14 mouse cellular contexts compared by ENCODE assay signal in genomic region chr11:96350791-96351190, GRCm38 (mm10). TPM values are rescaled to one million over a fixed set of nuclear protein-coding genes. Genes with fewer than 3 reads are reported as not detected.
A peak's percentile ranks its signal among the peaks of the same experiment; 100 is the strongest.
DNase-seq lines count a peak whose midpoint lies in the region; ATAC-seq and TF ChIP-seq lines count a peak whose summit lies in the region.
"Had no signal": no experiment of that assay in that cellular context is flagged by ENCODE, and none has a peak within 500 bp of the region (broad histone marks: within the 10 kb centered on the region; RNA-seq: fewer than 3 reads in every experiment).

No protein-coding gene starts in this region.

- no peaks in the 10 kb centered on the region for H3K9me3 ChIP-seq in kidney, postnatal 0 days (replicated peaks; ENCODE audit: low read length)
- no peaks in the 10 kb centered on the region for H3K9me3 ChIP-seq in hindbrain, postnatal 0 days (ENCODE audit: low read length)
- H3K9me3 ChIP-seq: embryonic facial prominence, embryonic 15.5 days; G1E had no signal

- no peak for TF ChIP-seq POLR2A in small intestine, adult 2 months (IDR thresholded peaks at IDR 0.05; ENCODE audit: low read depth, low read length)

- H3K4me3 ChIP-seq in kidney, postnatal 0 days (replicated peaks; ENCODE audit: low read depth, low read length), result no peak overlapping the region; the same call in 1 of the 2 replicates
- no peak overlapping the region for H3K4me3 ChIP-seq in hindbrain, postnatal 0 days (ENCODE audit: low read length)
- H3K4me3 ChIP-seq in small intestine, adult 2 months (ENCODE audit: low read depth, low read length), result no peak overlapping the region
- H3K4me3 ChIP-seq: embryonic facial prominence, embryonic 15.5 days had no signal

- no peak for ATAC-seq in kidney, postnatal 0 days (replicated peaks; ENCODE audit: low FRiP score, low read depth)
- no peak for ATAC-seq in hindbrain, postnatal 0 days

- H3K4me2 ChIP-seq in kidney, postnatal 0 days (ENCODE audit: low read length), result peak overlapping the region; percentile 92
- H3K4me2 ChIP-seq in hindbrain, postnatal 0 days (ENCODE audit: low read depth, low read length), result peak overlapping the region; percentile 59
- H3K4me2 ChIP-seq: embryonic facial prominence, embryonic 15.5 days had no signal

- intact Hi-C loops in left cerebral cortex, postnatal 4 days (cut with DNase I), result no loop called here

- peak overlapping the region; percentile 98 for H3K27ac ChIP-seq in kidney, postnatal 0 days
- H3K27ac ChIP-seq in hindbrain, postnatal 0 days, result peak overlapping the region; percentile 91
- H3K27ac ChIP-seq in small intestine, adult 2 months (ENCODE audit: insufficient read depth, low read depth, low read length), result peak overlapping the region; percentile 35; the same call in 1 of the 2 replicates
- H3K27ac ChIP-seq: embryonic facial prominence, embryonic 15.5 days had no signal

- DNase-seq in adrenal gland, adult (ENCODE audit: inconsistent age in 2 of 2, low spot score in 1 of 2), result peak; percentile 25 to 73
- DNase-seq in adrenal gland, postnatal 10 days, result no peak
- peak; percentile 1 for DNase-seq in kidney, postnatal 0 days (ENCODE audit: low spot score)
- DNase-seq in kidney, postnatal 25 days, result no peak
- DNase-seq in hindbrain, postnatal 0 days (ENCODE audit: low spot score), result no peak
- no peak for DNase-seq in left cerebral cortex, postnatal 4 days
- no peak for DNase-seq in left cerebral cortex, adult 11 months (ENCODE audit: low spot score)
- DNase-seq: right cerebral cortex, postnatal 14 days had no signal

- H3K4me1 ChIP-seq in kidney, postnatal 0 days (replicated peaks; ENCODE audit: insufficient read depth, low read length), result peaks cover 42% of the 10 kb centered on the region
- H3K4me1 ChIP-seq in hindbrain, postnatal 0 days (ENCODE audit: insufficient read depth, low read length), result no peaks in the 10 kb centered on the region
- no peaks in the 10 kb centered on the region; the same call in 1 of the 2 replicates for H3K4me1 ChIP-seq in small intestine, adult 2 months (ENCODE audit: control insufficient read depth, insufficient read depth, insufficient read length, low read length)

- peak overlapping the region; percentile 99; the same call in 1 of the 2 replicates for H3K9ac ChIP-seq in kidney, postnatal 0 days (ENCODE audit: low read depth, low read length)
- H3K9ac ChIP-seq in hindbrain, postnatal 0 days (replicated peaks; ENCODE audit: low read length), result peak overlapping the region; percentile 30; the same call in 1 of the 2 replicates
- H3K9ac ChIP-seq: embryonic facial prominence, embryonic 15.5 days had no signal

- H3K27me3 ChIP-seq in kidney, postnatal 0 days (ENCODE audit: insufficient read depth, low read length), result no peaks in the 10 kb centered on the region
- H3K27me3 ChIP-seq in hindbrain, postnatal 0 days (ENCODE audit: insufficient read depth, low read length), result peaks cover 65% of the 10 kb centered on the region
- peaks cover 41% of the 10 kb centered on the region for H3K27me3 ChIP-seq in small intestine, adult 2 months (ENCODE audit: control insufficient read depth, insufficient read depth, low read length)

- no peak for TF ChIP-seq CTCF in kidney, postnatal 0 days (IDR thresholded peaks at IDR 0.05; ENCODE audit: low read depth)
- TF ChIP-seq CTCF in hindbrain, postnatal 0 days (IDR thresholded peaks at IDR 0.05; ENCODE audit: low read depth), result no peak
- no peak for TF ChIP-seq CTCF in small intestine, adult 2 months (IDR thresholded peaks at IDR 0.05; ENCODE audit: extremely low read depth, insufficient read length, insufficient replicate concordance, low read depth, low read length)

- WGBS in kidney, postnatal 0 days, result 43% methylated on average over 2 of the region's 2 CpGs
- 23% methylated on average over 2 of the region's 2 CpGs for WGBS in hindbrain, postnatal 0 days
- 70% methylated on average over 2 of the region's 2 CpGs for WGBS in small intestine, adult 2 months

- H3K36me3 ChIP-seq in kidney, postnatal 0 days (ENCODE audit: insufficient read depth, low read length), result peaks cover 10% of the 10 kb centered on the region
- H3K36me3 ChIP-seq in hindbrain, postnatal 0 days (ENCODE audit: insufficient read depth, low read length), result no peaks in the 10 kb centered on the region
- H3K36me3 ChIP-seq in small intestine, adult 2 months (ENCODE audit: control insufficient read depth, insufficient read depth, low read length), result no peaks in the 10 kb centered on the region; the same call in 1 of the 2 replicates
- H3K36me3 ChIP-seq: embryonic facial prominence, embryonic 15.5 days; G1E had no signal

RNA-seq across cellular contexts. Expression of gene Hoxb2, which starts 0.5 kb away (rescaled TPM):
- 10 to 100 TPM; 16.3 to 16.7 TPM for total RNA-seq in adrenal gland, postnatal 10 days (2021)
- 38.0 and 42.3 TPM in 2 replicates for polyA plus RNA-seq in kidney, postnatal 0 days (2015; fragmentation: Nextera tagmentation; extraction: Ambion mirVana)
- total RNA-seq in hindbrain, postnatal 0 days (2014; rRNA removed), result 35.4 and 36.4 TPM in 2 replicates
- polyA plus RNA-seq in hindbrain, postnatal 0 days (2015; fragmentation: Nextera tagmentation; extraction: Ambion mirVana), result 11.6 and 13.1 TPM in 2 replicates
- polyA plus RNA-seq in small intestine, adult 2 months (2012; rRNA removed), result 9.9 TPM in 2 replicates
- not detected for total RNA-seq in left cerebral cortex, postnatal 4 days (2021)
- total RNA-seq: left cerebral cortex, postnatal 25 days had no signal
- polyA plus RNA-seq: G1E had no signal

RNA-seq across cellular contexts. Expression of gene Hoxb1, which starts 14.8 kb away (rescaled TPM):
- not detected for total RNA-seq in adrenal gland, postnatal 10 days (2021)
- polyA plus RNA-seq in kidney, postnatal 0 days (2015; fragmentation: Nextera tagmentation; extraction: Ambion mirVana), result 0.13 and 0.37 TPM in 2 replicates
- total RNA-seq in hindbrain, postnatal 0 days (2014; rRNA removed), result 0.21 TPM in 1 of 2 replicates, not detected in the other
- 0.08 and 0.24 TPM in 2 replicates for polyA plus RNA-seq in hindbrain, postnatal 0 days (2015; fragmentation: Nextera tagmentation; extraction: Ambion mirVana)
- polyA plus RNA-seq in small intestine, adult 2 months (2012; rRNA removed), result not detected in 2 replicates
- total RNA-seq in left cerebral cortex, postnatal 4 days (2021), result not detected
- total RNA-seq: adrenal gland, adult 18-20 months; heart, adult 8-10 months; left cerebral cortex, postnatal 25 days had no signal
- polyA plus RNA-seq: embryonic facial prominence, embryonic 15.5 days; G1E had no signal

RNA-seq across cellular contexts. Expression of gene Hoxb3, which starts 27.7 kb away (rescaled TPM):
- total RNA-seq in adrenal gland, postnatal 10 days (2021), result 10 to 100 TPM; 13.7 to 24.8 TPM
- polyA plus RNA-seq in kidney, postnatal 0 days (2015; fragmentation: Nextera tagmentation; extraction: Ambion mirVana), result 3.9 and 4.2 TPM in 2 replicates
- 42.1 and 42.2 TPM in 2 replicates for total RNA-seq in hindbrain, postnatal 0 days (2014; rRNA removed)
- 6.6 and 8.1 TPM in 2 replicates for polyA plus RNA-seq in hindbrain, postnatal 0 days (2015; fragmentation: Nextera tagmentation; extraction: Ambion mirVana)
- polyA plus RNA-seq in small intestine, adult 2 months (2012; rRNA removed), result 3.5 and 5.5 TPM in 2 replicates
- not detected for total RNA-seq in left cerebral cortex, postnatal 4 days (2021)
- total RNA-seq: left cerebral cortex, postnatal 25 days had no signal

RNA-seq across cellular contexts. Expression of gene Hoxb4, which starts 32.7 kb away (rescaled TPM):
- total RNA-seq in adrenal gland, postnatal 10 days (2021), result 10 to 100 TPM in 1 of 2 experiments, 1 to 10 TPM in 1; 8.4 to 15.9 TPM
- polyA plus RNA-seq in kidney, postnatal 0 days (2015; fragmentation: Nextera tagmentation; extraction: Ambion mirVana), result 3.6 and 3.8 TPM in 2 replicates
- 4.2 and 8.6 TPM in 2 replicates for total RNA-seq in hindbrain, postnatal 0 days (2014; rRNA removed)
- polyA plus RNA-seq in hindbrain, postnatal 0 days (2015; fragmentation: Nextera tagmentation; extraction: Ambion mirVana), result 2.4 and 3.3 TPM in 2 replicates
- 1.4 and 2.9 TPM in 2 replicates for polyA plus RNA-seq in small intestine, adult 2 months (2012; rRNA removed)
- not detected for total RNA-seq in left cerebral cortex, postnatal 4 days (2021)
- total RNA-seq: G1E; left cerebral cortex, postnatal 25 days had no signal

RNA-seq across cellular contexts. Expression of gene Hoxb5, which starts 47.7 kb away (rescaled TPM):
- total RNA-seq in adrenal gland, postnatal 10 days (2021), result 10 to 100 TPM; 12.1 to 17.1 TPM
- polyA plus RNA-seq in kidney, postnatal 0 days (2015; fragmentation: Nextera tagmentation; extraction: Ambion mirVana), result 10.2 and 12.9 TPM in 2 replicates
- total RNA-seq in hindbrain, postnatal 0 days (2014; rRNA removed), result 16.5 and 24.3 TPM in 2 replicates
- polyA plus RNA-seq in hindbrain, postnatal 0 days (2015; fragmentation: Nextera tagmentation; extraction: Ambion mirVana), result 109 and 113 TPM in 2 replicates
- 1.8 and 3.2 TPM in 2 replicates for polyA plus RNA-seq in small intestine, adult 2 months (2012; rRNA removed)
- not detected for total RNA-seq in left cerebral cortex, postnatal 4 days (2021)
- total RNA-seq: left cerebral cortex, postnatal 25 days had no signal
- polyA plus RNA-seq: embryonic facial prominence, embryonic 15.5 days had no signal

Comparison
In these comparisons a context has a peak if more than half of its experiments do, and no peak if none do; other contexts are left out.
1. DNase-seq: peak in adrenal gland, adult (2 of 2) and kidney, postnatal 0 days (single experiment); none in adrenal gland, postnatal 10 days (single experiment), kidney, postnatal 25 days (0 of 2), hindbrain, postnatal 0 days (single experiment), left cerebral cortex, postnatal 4 days (single experiment) and left cerebral cortex, adult 11 months (single experiment).
2. H3K27ac ChIP-seq: peak in every context shown above with its lines; median percentile 98 in kidney, postnatal 0 days; 91 in hindbrain, postnatal 0 days; 35 in small intestine, adult 2 months.
3. RNA of gene Hoxb2, which starts 0.5 kb away (total RNA-seq): 35.4 to 36.4 TPM in hindbrain, postnatal 0 days and 16.3 to 16.7 TPM in adrenal gland, postnatal 10 days; not detected in left cerebral cortex, postnatal 4 days; every median in the first group is over 10 times any median in the second.
4. RNA of gene Hoxb3, which starts 27.7 kb away (total RNA-seq): 42.1 to 42.2 TPM in hindbrain, postnatal 0 days and 13.7 to 24.8 TPM in adrenal gland, postnatal 10 days; not detected in left cerebral cortex, postnatal 4 days; every median in the first group is over 10 times any median in the second.